Comparison of ENCODE assay signal across 1 mouse cellular context in the genomic region with DNA sequence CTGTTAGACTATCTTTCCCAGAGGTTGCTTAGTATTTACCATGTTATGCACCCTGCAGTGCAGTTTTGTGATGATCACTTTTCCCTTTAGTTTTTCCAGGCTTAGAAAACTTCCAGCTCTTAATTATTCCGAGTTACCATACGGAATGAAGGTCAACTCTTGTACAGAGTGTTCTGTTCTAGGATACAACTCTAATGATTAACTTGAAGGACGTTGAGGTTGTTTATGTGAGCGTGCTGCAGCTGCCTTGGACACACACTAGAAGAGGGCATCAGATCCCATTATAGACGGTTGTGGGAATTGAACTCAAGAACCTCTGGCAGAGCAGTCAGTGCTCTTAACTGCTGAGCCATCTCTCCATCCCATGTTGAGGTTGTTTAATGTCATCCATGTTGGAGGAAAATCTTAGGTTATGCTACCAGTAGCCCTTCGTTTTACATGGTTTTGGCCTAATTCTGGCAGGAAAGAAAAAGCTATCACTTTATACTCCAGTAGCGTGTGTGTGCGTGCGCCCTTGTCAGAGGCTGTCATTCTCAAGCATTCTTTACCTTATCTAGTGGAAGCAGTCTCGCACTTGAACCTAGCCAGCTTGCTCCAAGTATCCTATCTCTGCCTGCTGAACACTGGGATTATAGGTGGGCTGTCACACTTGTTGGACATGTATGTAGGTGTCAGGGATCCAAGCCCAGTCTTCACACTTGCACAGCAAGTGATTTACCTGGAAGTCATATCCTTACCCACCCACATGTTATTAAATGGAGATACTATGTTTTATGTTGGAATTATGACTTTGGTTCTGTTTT.
A peak's percentile ranks its signal among the peaks of the same experiment; 100 is the strongest.
TF ChIP-seq lines count a peak whose summit lies in the region.

No protein-coding gene starts in this region.

TF ChIP-seq in MEL, 35 proteins besides CTCF, POLR2A, EP300 and RAD21:
- TF ChIP-seq HCFC1 (IDR thresholded peaks at IDR 0.05; ENCODE audit: low read depth, low read length): no peak
- peak; percentile 49; the same call in 1 of the 2 replicates for TF ChIP-seq POLR2AphosphoS2 (IDR thresholded peaks at IDR 0.05; ENCODE audit: low read length)
- peak; percentile 61 for TF ChIP-seq ZMIZ1 (IDR thresholded peaks at IDR 0.05; ENCODE audit: low read depth, low read length)
- no peak for TF ChIP-seq SMC3 (IDR thresholded peaks at IDR 0.05; ENCODE audit: low read depth, low read length)
- no peak for TF ChIP-seq ETS1 (IDR thresholded peaks at IDR 0.05; ENCODE audit: low read depth, low read length)
